Mouse (Mus musculus): ENCODE data around the gene Fgd2. TPM values are rescaled to one million over a fixed set of nuclear protein-coding genes. Genes with fewer than 3 reads are reported as not detected.

Fgd2 gene
- total RNA-seq (2023), result 10 to 100 TPM; 36.6 to 46.9 TPM

DNA sequence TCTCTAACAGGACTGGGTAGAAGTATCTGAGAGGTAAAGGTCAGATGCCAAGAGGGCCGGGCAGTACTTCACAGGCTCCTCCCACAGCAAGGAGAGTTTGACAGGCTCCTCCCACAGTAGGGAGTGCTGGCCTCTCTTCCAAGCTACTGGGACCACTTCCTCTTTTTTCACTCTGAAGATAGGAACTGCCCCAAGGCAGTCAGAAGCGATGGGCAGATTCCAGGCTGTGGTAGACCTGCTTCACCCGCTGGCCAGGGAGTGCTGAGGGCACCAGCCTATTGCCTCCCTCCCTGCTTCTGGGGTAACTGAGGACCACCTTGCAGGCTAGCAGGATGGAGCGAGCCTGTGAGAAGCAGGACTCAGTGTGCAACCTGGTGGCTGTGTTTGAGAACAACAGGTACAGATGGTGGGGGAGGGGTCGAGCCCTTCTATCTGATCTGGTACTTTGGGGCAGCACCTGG is at the start of gene Fgd2:
TSS of gene Fgd2 (plus strand) at position 154 of the 461 bp plus-strand sequence.

GRCm38 (mm10) chr17:29317380-29317779 is 43.3 kb upstream of the Fgd2 start, which contains the start of gene Pi16:
Gene Pi16, plus strand, starts transcription at chr17:29317680.

GRCm38 (mm10) chr17:29347645-29348256 is 13.0 kb upstream of the Fgd2 start, which contains the start of gene Mtch1:
Gene Mtch1, minus strand, starts transcription at chr17:29347934.

Other genes starting within 250 kb of the Fgd2 start
- gene Rab44, start 246.8 kb upstream of the Fgd2 start, total RNA-seq (2023), result 100 to 1,000 TPM; 223 to 233 TPM
- gene Cpne5, start 122.7 kb upstream of the Fgd2 start, total RNA-seq (2023), result under 1 TPM in 1 of 2 experiments, not detected in 1; 0.13 TPM
- 10 to 100 TPM; 18.7 to 23.7 TPM for gene Ppil1, start 96.7 kb upstream of the Fgd2 start, total RNA-seq (2023)
- 10 to 100 TPM; 65.6 to 75.6 TPM for gene BC004004, start 92.1 kb upstream of the Fgd2 start, total RNA-seq (2023)
- 100 to 1,000 TPM; 206 to 208 TPM for gene Pi16, start 43.2 kb upstream of the Fgd2 start, total RNA-seq (2023)
- gene Mtch1, start 13.0 kb upstream of the Fgd2 start, total RNA-seq (2023), result 10 to 100 TPM; 95.4 to 96.1 TPM
- 100 to 1,000 TPM; 319 to 390 TPM for gene Pim1, start 129.8 kb downstream of the Fgd2 start, total RNA-seq (2023)
- gene Gm17657, start 188.7 kb downstream of the Fgd2 start, total RNA-seq (2023), result not detected
- gene Tbc1d22b, start 188.9 kb downstream of the Fgd2 start, total RNA-seq (2023), result 10 to 100 TPM; 12.4 to 13.0 TPM
- not detected for gene Tmem217, start 191.5 kb downstream of the Fgd2 start, total RNA-seq (2023)

Data from neutrophil, adult 83 days (primary cell).